Mouse (Mus musculus) layer of hippocampus, adult 2 months (tissue): ENCODE results near the gene Smlr1. TPM values are rescaled to one million over a fixed set of nuclear protein-coding genes. Genes with fewer than 3 reads are reported as not detected.
A peak's percentile ranks its signal among the peaks of the same experiment; 100 is the strongest.

Source experiments
- DNase-seq, 2 experiments: peaks; one replicate each; pipeline ENCODE4 v3.0.0; 2022; ENCODE audit warnings: low spot score in 2 of 2
- H3K27ac ChIP-seq: fragments of 200-600 bp; 2 replicates; pipeline ENCODE4 v1.8.1; 2022
- H3K4me3 ChIP-seq: fragments of 200-600 bp; 2 replicates; pipeline ENCODE4 v1.8.1; 2022; ENCODE audit warnings: mild to moderate bottlenecking
- CTCF ChIP-seq: fragments of 200-600 bp; conservative IDR thresholded peaks from 2 replicates; pipeline ENCODE4 v1.8.1; 2022; ENCODE audit warnings: antibody characterized with exemption, mild to moderate bottlenecking, moderate library complexity
- total RNA-seq, 2 experiments: library from RNA; stranded (reverse); gene quantifications; 2 replicates each; pipeline ENCODE4 v1.2.3; 2021

The Smlr1 gene
- total RNA-seq, 2 experiments from 2014 or later = not detected

GRCm38 (mm10) chr10:25531335-25531734 lies 4.7 kb downstream of the Smlr1 start:
- no peak for TF ChIP-seq CTCF
- Histone ChIP-seq H3K27ac (no peak overlapping the region), H3K4me3 (no peak overlapping the region)
- DNase-seq = no peak

- TF ChIP-seq CTCF = no peak
- no peak overlapping the region for H3K27ac ChIP-seq
- DNase-seq = no peak
- no peak overlapping the region for H3K4me3 ChIP-seq
These were observed 8.9 kb downstream of the Smlr1 start for GRCm38 (mm10) chr10:25527126-25527525.

- Histone ChIP-seq H3K4me3 (no peak overlapping the region), H3K27ac (no peak overlapping the region)
- no peak for DNase-seq
- no peak for TF ChIP-seq CTCF
These were observed 9.4 kb downstream of the Smlr1 start for GRCm38 (mm10) chr10:25526622-25527021.

GRCm38 (mm10) chr10:25526156-25526555 lies 9.9 kb downstream of the Smlr1 start:
- DNase-seq = no peak
- Histone ChIP-seq H3K4me3 (no peak overlapping the region), H3K27ac (no peak overlapping the region)
- TF ChIP-seq CTCF = no peak

GRCm38 (mm10) chr10:25523727-25524126 lies 12.3 kb downstream of the Smlr1 start:
- no peak for TF ChIP-seq CTCF
- DNase-seq = no peak
- no peak overlapping the region for H3K4me3 ChIP-seq
- no peak overlapping the region for H3K27ac ChIP-seq

- Histone ChIP-seq H3K4me3 (no peak overlapping the region), H3K27ac (no peak overlapping the region)
- no peak for DNase-seq
- no peak for TF ChIP-seq CTCF
These were observed 15.6 kb downstream of the Smlr1 start for GRCm38 (mm10) chr10:25520428-25520827.

GRCm38 (mm10) chr10:25519954-25520353 lies 16.1 kb downstream of the Smlr1 start:
- DNase-seq = no peak
- TF ChIP-seq CTCF = no peak

GRCm38 (mm10) chr10:25513821-25514220 lies 22.2 kb downstream of the Smlr1 start:
- no peak overlapping the region for H3K27ac ChIP-seq
- no peak for TF ChIP-seq CTCF
- no peak for DNase-seq
- no peak overlapping the region for H3K4me3 ChIP-seq

More at GRCm38 (mm10) chr10:25519954-25520353, 16.1 kb downstream of the Smlr1 start:
- Histone ChIP-seq H3K27ac (no peak overlapping the region), H3K4me3 (no peak overlapping the region)

GRCm38 (mm10) chr10:25503250-25503649 lies 32.8 kb downstream of the Smlr1 start:
- no peak overlapping the region for H3K27ac ChIP-seq
- no peak overlapping the region for H3K4me3 ChIP-seq
- DNase-seq = no peak
- TF ChIP-seq CTCF = no peak

- DNase-seq = peak in 1 of 2 experiments; percentile 34
- Histone ChIP-seq H3K27ac (no peak overlapping the region), H3K4me3 (no peak overlapping the region)
- TF ChIP-seq CTCF = peak; percentile 72
These were observed 36.6 kb downstream of the Smlr1 start for GRCm38 (mm10) chr10:25499323-25500071.

- no peak overlapping the region for H3K4me3 ChIP-seq
- no peak overlapping the region for H3K27ac ChIP-seq
- peak; percentile 91 for TF ChIP-seq CTCF
- DNase-seq = peak; percentile 38 to 75
These were observed 47.6 kb downstream of the Smlr1 start for GRCm38 (mm10) chr10:25488456-25488855.

GRCm38 (mm10) chr10:25482791-25483190 lies 53.3 kb downstream of the Smlr1 start:
- no peak overlapping the region for H3K4me3 ChIP-seq
- no peak for TF ChIP-seq CTCF
- no peak for DNase-seq
- H3K27ac ChIP-seq = no peak overlapping the region

- Histone ChIP-seq H3K27ac (no peak overlapping the region), H3K4me3 (no peak overlapping the region)
- TF ChIP-seq CTCF = no peak
- no peak for DNase-seq
These were observed 56.4 kb downstream of the Smlr1 start for GRCm38 (mm10) chr10:25479716-25480115.

Other genes starting within 250 kb of the Smlr1 start
- 10 to 100 TPM; 53.2 to 57.8 TPM for gene Akap7, start 228.4 kb downstream of the Smlr1 start, total RNA-seq
- 10 to 100 TPM; 76.4 to 84.6 TPM for gene Epb41l2, start 176.5 kb downstream of the Smlr1 start, total RNA-seq